Mouse (Mus musculus) c-Kit-positive CD71-negative TER-119-negative erythroid progenitor cells, embryonic 14.5 days (primary cell): ENCODE results near the gene Sh3glb2.

Source experiments
- DNase-seq: peaks from one replicate; pipeline ENCODE4 v3.0.0-alpha.2; 2013; ENCODE audit warnings: low read depth

Sh3glb2 gene

DNA sequence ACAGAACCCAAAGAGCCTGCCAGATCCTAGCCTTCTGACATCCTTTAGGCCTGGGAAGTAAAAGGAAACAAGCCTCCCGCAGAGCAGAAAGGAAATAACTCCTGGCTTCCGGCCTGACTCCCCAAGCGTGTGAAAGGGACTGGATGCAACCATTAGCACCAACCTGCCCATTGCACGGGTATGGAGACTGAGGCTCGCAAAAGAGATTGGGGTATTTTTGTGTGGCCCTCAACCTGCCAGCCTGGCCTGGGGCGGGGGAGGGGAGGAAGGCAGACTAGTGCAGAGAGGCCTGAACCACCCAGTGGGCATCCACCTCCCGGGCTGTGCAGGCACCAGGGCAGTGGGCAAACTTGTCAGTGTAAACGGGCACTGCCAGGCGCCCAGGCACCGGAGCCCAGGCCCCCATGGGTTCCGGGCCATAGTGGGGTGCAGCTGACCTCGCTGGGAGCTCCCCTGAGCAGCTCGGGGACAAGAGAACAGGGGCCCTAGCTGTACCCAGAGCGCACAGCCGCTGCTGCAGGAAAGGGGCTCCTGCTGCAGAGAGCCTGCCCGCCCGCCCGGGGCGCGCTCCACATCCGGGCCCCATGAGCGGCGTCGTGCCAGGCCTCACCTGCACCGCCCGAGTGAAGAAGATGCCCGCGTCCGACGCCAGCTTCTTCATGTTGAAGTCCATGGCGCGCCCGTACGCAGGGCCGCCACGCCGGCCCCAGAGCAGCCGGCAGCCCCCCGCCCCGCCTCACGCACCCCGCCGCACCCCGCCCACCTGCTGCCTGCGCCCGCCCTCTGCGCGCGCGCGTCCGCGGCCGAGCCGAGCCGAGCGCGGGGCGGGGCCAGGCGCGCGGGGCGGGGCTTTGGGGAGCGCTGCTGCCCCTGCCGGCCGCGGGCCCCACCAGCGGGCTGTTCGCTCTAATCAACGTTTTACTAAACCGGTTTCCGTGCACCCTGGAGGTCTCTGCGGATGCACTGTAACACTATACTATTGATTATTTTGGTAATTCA lies at the start of gene Sh3glb2:
Gene Sh3glb2 (minus strand): TSS at position 805 of the 999 bp plus-strand sequence.
- peak; percentile 63 for DNase-seq

GRCm38 (mm10) chr2:30408452-30409100 lies 49.4 kb upstream of the Sh3glb2 start:
- DNase-seq: no peak

- no peak for DNase-seq
Measured at GRCm38 (mm10) chr2:30407778-30408177, 48.6 kb upstream of the Sh3glb2 start.

DNA sequence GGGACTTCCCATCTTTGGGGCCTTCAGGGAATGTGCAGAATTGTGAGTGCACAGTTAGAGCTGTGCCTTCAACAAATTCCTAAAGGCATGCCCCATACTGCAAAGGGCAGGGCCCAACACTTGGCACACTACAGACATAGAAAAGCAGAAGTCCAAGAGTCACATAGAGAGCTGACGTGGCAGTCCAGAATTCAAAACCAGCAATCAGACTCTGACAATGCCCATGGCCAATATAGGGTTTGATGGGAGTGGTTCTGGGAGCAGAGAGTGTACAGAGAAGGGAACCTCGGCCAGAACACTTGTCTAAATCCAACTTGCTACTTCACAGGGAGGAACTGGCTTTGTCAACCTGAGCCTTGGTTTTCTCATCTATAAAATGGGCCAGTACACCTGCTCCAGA lies 48.1 kb upstream of the Sh3glb2 start:
- no peak for DNase-seq

GRCm38 (mm10) chr2:30403870-30404269 lies 44.7 kb upstream of the Sh3glb2 start:
- DNase-seq: no peak

GRCm38 (mm10) chr2:30402843-30403242 lies 43.7 kb upstream of the Sh3glb2 start:
- DNase-seq: no peak

GRCm38 (mm10) chr2:30402351-30402826 lies 43.3 kb upstream of the Sh3glb2 start:
- DNase-seq: no peak

DNA sequence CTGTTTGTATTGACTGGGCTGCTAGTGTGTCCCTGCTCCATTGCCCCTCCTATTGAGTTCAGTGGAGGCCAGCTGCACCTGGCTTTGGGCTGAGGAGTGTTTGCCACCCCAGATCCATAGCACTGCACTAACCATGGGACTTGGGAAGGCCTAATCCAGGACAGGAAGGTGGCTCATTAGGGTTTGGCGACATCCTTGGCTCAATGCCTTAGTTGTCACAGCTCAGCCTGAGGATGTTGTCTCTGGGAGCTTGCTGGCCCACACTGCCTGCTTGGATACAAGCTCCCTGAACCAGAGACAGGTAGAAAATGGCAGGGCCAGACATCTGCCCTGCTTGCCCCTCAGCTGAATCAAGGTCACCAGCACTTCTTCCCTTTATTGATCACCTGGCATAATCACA lies 42.4 kb upstream of the Sh3glb2 start:
- no peak for DNase-seq

GRCm38 (mm10) chr2:30399191-30400171 lies 40.3 kb upstream of the Sh3glb2 start:
- DNase-seq: no peak

DNA sequence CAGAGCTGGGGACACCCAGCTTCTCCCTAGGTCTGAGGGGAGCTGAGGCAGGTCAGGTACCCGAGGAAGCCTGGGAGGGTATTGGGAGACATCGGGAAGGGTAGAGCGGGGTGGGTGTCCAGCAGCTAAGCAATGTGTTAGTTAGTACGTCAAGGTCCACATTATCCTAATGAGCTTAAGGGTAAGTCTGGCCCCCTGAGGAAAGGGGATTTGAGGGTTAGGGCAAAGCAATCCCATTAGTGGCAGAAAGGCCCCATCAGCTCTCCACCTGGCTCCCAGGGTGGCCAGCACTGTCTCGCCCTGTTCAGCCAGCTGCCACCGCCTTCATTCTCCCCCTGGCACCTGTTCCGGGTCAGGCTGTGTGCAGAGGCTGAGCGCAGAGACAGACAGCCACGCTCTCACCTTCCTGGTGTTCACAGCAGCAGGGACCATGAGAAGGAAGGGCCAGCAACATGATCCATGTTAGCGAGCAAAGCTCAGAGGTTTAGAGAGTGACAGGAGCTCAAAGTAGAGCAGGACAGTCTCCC lies 38.9 kb upstream of the Sh3glb2 start:
- no peak for DNase-seq

DNA sequence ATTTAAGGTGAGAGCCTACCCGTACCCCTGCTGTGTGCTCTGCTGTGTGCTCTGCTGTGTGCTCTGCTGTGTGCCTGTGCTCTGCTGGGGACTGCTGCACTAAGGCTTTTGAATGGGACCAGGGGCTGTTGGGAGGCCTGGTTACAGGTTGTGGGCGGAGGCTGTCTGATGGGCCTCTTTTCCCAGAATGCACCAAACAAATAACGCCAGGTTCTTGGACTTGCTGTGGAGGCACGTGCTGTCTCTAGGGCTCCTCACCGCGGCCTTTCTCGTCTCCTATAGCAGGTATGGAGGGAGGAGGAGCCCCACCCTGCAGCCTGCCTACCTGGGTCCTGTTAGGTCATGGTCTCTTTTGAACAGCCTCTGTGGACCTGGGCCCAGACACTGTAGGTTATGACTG lies 37.1 kb upstream of the Sh3glb2 start:
- no peak for DNase-seq

DNA sequence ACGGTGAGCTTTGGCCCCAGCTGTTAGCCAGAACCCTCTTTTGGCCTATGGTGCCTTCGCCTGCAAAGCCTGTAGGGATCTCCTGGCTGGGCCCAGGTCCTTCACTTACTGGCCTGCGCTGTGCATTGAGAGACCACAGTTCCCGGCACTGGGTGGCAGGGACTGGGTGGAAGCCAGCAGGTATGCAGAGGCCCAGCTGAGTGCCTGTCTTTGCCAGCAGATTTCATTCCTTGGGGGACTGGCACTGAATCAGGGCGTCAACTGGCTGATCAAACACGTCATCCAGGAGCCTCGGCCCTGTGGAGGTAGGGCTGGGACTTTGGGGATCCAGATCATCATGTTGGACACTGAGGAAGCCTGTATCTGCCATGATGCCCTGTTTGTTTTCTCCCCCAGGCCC lies 36.6 kb upstream of the Sh3glb2 start:
- no peak for DNase-seq

DNA sequence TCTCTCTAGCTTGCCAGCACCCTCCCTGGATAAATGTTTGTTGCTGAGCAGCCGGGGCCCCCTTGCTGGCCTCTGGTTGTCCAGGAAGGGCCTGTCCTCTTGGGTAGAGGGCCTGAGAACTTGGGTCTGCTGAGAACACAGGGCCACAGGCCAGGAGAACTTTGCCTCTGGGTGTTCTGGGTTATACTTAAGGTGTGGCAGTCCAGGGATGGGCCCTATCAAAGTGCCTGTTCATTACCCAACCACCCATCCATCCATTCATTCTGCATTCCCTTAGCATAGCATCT lies 34.2 kb upstream of the Sh3glb2 start:
- no peak for DNase-seq

DNA sequence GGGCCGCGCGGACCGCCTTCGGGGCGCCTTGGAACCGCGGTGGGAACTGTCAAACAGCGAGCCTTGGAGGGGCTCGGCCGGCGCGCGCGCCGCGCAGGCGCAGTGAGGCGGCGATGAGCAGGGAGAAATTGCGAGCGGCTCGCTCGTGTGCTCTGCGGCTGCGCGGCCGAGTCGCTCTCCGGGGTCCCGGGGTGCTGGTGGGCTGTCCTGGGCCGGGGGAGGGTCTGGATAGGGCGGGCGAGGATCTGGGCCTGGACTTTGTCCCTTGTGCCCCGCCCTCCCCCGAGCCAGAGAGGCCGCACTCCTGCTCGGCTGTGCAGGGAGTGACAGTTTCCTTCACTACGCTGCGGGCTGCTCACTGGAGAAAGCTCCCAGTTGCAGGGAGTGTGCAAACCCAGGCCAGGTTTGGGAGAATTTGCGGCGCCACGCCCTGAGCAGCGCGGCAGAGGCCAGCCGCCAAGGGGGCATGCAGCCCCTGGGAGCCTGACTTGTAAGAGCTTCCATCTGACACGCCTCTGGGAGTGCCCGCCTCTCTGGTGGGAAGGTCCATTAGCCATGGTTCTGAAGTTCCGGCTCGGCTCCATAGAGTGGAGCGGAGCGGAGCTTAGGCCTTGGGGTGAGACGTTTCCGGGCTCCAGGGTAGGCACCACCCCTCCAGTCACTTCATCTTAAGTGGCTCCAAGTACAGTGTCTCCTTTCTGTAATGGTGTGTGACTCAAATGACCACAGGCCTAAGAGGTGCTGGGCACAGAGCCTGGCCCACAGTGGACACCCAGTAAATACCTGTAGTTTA lies 33.6 kb upstream of the Sh3glb2 start:
- DNase-seq: peak; percentile 69

GRCm38 (mm10) chr2:30392114-30392576 lies 33.0 kb upstream of the Sh3glb2 start, which contains the start of gene Dolpp1:
Gene Dolpp1 (plus strand): TSS chr2:30392254.
- DNase-seq: peak; percentile 94

DNA sequence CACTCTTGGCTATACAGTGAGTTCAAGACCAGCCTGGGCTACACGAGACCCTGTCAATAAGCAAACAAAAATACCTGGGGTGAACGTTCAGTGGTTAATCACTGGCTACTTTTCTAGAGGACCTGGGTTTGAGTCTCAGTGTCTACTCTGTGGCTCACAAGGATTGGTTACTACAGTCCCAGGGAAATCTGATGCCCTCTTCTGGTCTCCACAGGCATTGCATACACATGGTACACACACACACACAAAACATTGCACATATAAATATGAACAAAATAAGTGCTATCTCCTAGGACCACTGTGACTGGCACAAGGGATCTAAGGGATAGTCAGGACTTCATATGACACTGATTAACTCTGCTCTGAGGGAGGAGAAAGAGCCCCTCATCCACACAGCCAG lies 29.9 kb upstream of the Sh3glb2 start:
- no peak for DNase-seq

GRCm38 (mm10) chr2:30386913-30387312 lies 27.8 kb upstream of the Sh3glb2 start:
- no peak for DNase-seq

GRCm38 (mm10) chr2:30385591-30385990 lies 26.5 kb upstream of the Sh3glb2 start:
- no peak for DNase-seq

- no peak for DNase-seq
Measured at GRCm38 (mm10) chr2:30384814-30385213, 25.7 kb upstream of the Sh3glb2 start.

- DNase-seq: no peak
Measured at GRCm38 (mm10) chr2:30381377-30381725, 22.2 kb upstream of the Sh3glb2 start.
